Mouse (Mus musculus): ENCODE results near the gene Ehbp1l1. TPM values are rescaled to one million over a fixed set of nuclear protein-coding genes. Genes with fewer than 3 reads are reported as not detected.

The Ehbp1l1 gene
- total RNA-seq, 1 experiment from 2014 or later, result 174 TPM

DNA sequence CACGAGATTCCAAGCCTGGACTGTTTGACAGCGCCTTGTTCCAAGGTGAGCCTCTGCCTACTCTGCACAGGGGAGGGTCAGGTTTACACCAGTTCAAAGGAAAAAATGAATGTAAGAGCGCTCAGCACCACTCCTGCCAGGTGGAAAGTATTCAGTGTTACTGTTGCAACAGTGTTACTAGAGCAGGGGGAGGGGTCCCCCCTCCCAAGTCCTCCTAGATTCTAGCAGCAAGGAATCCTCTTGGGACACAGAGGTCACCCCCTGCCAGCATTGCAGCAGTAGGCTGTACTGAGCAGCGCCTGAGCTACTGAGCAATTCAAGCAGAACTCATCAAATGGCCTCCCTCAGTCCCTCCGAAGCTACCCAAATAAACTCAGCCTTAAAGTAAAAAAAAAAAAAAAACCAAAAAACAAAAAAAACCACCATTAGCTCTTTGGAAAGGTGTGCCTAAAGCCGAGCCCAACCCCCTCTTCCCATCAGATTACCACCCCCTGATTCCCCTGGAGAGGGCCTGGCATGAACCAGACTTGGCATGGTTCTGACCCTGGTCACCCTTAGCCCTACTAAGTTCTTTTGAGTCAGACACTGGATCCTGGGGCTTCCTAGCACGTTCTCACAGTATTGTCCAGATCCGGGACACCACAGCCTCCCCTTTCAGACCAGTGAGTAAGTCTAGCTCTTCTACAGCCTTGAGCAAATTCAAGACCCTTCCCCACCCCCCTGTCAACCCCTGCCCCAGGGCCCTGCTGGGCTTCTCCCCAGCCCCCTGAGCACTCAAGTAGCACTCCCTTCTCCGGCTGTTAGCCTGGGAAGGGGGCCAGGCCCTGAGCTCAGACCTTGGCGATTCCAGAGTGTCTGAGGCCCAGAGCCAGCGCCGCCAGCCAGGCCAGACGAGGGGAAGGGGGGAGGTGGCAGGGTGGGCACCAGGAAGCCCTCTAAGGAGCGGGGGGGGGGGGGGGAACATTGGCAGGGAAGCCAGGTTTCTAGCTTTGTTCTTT lies 14.5 kb upstream of the Ehbp1l1 start, which contains the start of gene Ltbp3:
Ltbp3 (plus strand) TSS at position 585 of the 998 bp plus-strand sequence.
- no peak for ATAC-seq (replicated peaks; ENCODE audit: insufficient number of reproducible peaks, low FRiP score, low TSS enrichment, poor library complexity, severe bottlenecking)

DNA sequence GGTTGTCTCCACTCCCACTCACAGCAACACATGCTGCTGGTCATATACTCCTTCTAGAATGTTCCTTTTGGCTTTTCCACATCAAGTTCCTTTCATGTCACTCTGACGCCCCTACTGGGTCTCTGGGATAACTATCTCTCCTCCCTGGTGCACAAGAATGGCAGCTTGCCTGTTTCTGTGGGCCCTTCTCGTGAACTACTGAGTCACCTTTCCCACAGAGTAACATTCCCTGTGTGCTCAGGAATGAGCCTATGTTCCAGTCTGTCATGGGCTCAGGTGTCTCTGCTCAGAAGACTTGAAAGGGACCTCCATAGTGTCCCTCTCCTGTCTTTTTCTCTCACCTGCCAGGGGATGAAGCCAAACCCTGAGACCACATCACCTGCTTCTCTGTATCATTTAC lies 13.3 kb upstream of the Ehbp1l1 start:
- no peak for ATAC-seq (replicated peaks; ENCODE audit: insufficient number of reproducible peaks, low FRiP score, low TSS enrichment, poor library complexity, severe bottlenecking)

DNA sequence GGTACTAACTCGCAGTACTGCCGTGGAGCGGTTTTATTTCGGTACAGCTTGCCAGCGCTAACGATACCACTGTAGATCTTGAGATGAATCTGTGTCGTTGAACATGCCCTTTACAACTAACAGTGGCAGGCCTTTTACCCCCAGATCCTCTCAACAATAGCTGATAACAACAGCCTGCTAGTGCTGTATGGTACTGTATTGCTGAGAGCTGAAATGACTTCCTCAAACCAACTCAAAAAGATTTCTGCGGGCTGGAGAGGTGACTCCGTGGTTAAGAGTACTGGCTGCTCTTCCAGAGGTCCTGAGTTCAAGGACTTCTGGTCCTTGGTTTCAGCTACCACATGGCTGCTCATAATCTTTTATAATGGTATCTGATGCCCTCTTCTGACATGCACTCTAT lies 8.2 kb upstream of the Ehbp1l1 start:
- ATAC-seq (replicated peaks; ENCODE audit: insufficient number of reproducible peaks, low FRiP score, low TSS enrichment, poor library complexity, severe bottlenecking), result no peak

DNA sequence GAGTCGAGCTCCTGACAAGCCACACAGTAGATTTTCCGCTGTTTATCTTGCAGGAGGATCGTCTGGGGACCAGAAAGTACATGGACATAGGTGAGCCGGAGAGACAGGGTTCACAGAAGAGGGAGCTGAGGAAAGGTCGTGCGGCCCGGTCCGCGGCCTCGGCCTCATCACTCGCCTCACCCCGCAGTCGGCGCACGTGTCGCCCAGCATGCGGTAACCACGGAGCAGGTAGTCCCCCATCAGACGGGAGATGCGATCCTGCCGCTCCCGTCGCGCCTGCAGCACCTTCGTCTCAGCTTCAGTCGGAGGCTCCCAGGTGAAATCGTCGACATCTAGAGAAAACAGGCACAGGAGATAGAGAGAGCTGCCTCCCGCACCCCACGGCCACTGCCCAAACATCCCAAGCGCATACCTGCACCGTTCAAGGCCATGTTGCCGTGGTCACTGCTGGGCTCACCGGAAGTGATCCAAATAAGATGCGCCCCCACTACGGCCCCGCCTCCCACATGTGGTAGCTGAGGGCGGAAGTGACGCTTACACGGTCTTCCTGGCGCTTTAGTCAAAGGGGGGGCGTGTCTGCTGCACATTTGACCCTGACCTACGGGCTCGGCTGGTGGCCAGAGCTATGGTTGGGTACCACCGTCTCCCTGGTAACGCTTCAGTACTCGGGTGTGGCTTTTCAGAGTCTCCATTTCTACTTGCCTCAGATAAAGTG lies 5.3 kb upstream of the Ehbp1l1 start:
- peak; percentile 74 for ATAC-seq (replicated peaks; ENCODE audit: insufficient number of reproducible peaks, low FRiP score, low TSS enrichment, poor library complexity, severe bottlenecking)

DNA sequence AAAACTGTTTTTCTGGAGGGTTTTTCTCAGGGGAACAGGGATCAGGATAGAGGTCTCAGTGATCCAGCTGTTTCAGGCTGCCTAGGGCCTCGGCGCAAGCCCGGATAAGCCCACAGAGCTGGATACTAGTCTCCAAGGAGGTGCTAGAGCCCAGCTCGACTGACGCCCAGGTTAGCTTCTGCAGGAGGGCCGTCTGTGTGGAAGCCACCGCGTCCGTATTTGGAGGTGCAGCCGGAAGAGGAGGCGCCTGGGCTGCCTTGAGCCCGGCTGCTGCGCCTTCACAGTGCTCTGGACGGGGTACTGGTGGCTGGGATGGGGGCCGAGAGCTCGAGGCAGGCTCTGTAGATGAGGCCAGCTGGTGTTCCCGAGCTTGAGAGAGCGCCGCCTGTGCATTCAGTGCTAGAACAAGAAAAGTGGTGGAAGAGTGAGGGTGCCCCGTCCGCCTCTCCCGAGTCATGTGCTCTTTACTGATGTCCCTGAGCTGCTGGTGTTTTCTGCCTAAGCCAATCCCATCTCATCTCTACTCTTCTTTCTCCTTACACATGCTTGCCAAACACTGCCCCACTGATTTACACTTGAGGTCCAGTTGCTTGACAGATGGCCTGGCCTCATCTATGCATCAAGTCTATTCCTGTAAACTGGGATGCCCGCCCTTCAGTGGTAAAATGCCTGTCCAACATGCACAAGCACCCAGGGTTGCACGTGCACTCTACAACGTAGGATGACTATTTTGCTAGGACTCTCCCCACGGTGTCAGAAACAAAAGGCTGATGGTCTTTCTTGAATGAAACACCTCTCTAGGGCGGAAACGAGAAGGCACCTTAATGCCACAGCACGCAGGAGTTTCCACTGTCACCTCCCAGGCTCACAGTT lies 4.4 kb upstream of the Ehbp1l1 start:
- ATAC-seq (replicated peaks; ENCODE audit: insufficient number of reproducible peaks, low FRiP score, low TSS enrichment, poor library complexity, severe bottlenecking), result no peak

DNA sequence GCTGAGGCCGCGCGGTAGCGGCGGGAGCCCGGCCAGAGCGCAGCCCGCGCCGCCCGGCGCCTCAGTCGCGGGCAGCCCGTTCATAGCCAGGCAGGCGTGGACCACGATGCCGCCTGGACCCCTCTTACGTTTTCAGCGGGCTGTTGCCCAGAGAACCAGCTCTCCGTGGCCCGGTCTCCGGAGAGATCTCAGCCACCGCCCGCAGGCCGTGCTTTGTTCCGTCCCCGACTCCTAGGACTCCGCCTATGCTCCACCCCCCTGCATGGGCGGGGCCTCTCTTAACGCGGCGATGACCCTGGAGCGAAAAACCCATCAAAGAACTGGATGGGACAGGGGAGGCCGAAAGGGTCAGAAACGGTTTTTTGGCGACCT lies 3.3 kb upstream of the Ehbp1l1 start, which contains the start of gene Fam89b:
Fam89b (minus strand) TSS at position 210 of the 372 bp plus-strand sequence.
- ATAC-seq (replicated peaks; ENCODE audit: insufficient number of reproducible peaks, low FRiP score, low TSS enrichment, poor library complexity, severe bottlenecking), result 0 out of 2 replicates have a peak, but pooled peaks have one; percentile 15

DNA sequence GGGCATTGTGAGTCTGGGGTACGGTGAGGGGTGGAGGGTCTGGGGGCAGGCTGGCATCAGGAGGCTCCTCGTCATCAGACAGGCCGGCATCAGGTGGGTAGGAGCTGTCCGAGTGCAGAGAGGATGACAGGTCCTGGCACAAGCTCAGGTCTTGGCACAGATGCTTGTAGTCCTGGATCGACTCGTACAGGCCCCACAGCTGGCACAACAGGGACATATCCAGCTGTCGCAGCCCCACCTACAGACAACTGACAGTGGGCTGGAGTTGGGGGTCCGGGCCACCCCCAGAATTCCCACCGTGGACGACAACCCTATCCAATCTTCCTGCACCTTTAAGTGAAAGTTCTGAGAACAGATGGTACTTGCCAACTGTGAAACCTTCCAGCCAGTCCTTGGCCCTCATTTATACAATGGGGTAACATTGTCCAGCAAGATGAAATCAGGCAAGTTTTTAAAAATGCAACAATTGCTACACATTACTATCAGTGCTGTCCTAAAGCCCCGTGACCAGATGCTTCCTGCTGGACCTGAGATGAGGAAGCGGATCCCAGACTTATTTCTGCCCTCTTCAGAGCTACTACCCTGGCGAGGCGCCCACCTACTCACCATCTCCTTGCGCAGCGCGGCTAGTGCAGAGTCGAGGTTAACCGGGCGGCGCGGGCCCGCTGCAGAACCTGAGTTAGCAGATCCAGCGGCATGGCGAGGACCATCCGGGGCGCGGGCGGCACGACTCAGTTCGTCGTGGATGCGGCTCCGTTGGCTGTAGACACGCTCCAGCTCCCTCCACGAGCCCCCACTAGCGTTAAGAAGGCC lies 2.7 kb upstream of the Ehbp1l1 start:
- ATAC-seq (replicated peaks; ENCODE audit: insufficient number of reproducible peaks, low FRiP score, low TSS enrichment, poor library complexity, severe bottlenecking), result no peak

DNA sequence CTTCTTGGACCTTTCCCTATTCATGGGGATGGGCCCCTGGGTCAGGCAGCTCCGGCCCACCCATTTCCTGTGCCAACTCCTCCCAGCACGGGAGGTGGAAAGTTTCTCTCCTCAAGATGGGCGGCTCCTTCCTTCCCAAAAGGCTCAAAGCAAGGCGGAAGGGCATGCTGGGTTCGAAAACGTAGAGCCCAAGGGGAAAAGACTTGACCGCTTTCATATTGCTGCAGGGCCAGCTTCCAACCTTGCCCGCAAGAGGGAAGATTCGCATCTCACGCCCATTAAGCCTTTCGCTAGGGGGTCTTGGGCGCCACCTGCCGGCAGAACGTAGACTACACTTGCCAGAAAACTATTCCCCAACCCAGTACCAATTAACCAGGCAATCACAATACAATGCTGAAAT lies 1.6 kb upstream of the Ehbp1l1 start:
- peak; percentile 14 for ATAC-seq (replicated peaks; ENCODE audit: insufficient number of reproducible peaks, low FRiP score, low TSS enrichment, poor library complexity, severe bottlenecking)

DNA sequence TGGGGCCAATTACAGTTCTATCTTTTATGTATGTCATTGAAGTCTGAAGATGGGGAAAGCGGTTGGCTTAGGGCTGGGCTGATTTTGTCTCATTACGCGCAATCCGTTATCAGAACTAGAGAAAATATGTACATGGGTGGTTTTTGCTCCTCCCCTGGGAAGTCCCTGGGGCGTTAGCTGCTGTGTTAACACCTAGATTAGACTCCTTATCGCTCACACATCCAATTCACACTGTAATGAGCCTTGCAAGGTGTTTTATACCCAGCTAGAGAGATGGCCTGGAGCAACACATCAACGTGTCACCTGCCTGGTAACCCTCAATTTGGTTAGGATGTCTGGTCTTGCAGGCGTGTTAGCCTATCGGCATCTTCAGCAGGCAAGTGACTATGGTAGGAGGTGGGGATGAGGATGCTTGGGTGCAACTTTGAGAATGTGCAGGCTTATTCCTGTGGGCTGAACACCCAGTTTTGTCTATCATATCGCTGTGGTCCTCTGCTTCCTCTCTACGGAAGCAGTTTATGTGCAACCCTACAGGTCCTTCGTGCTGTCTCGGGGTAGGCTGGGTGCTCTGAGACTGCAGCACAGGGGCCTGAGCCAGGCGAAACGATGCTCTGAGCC lies 953 bp upstream of the Ehbp1l1 start:
- ATAC-seq (replicated peaks; ENCODE audit: insufficient number of reproducible peaks, low FRiP score, low TSS enrichment, poor library complexity, severe bottlenecking), result 0 out of 2 replicates have a peak, but pooled peaks have one; percentile 0

DNA sequence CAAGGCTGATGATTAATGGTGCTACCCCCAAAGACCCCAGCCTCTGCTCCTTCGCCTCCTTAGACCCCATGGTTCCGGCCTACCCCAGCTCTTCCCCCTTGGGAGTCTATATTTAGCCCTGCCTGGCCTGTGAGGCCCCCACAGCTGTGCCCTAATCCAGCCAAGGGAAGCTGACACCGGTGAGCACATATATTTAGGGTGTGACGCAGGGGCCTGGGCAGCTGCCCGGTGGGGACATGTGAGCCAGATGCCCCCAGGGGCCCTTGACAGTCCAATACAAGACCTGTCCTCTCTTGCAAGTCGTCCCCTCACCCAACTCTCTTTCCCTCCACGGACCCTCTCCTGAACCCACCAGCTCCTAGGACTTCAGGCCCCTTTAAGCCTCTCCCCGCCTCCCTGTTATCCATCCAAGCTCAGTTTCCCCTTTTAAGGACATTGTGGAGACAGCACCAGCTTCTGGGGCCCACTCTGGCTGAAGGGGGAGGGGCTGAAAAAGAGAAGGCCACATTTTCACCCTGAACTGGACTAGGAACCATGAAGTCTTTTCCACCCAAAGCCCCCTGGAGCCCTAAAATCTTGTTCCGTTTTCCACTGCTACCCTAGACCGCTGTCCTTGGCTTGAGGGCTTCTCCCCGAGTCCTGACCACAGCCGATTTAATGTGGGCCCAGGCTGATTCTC lies 949 bp downstream of the Ehbp1l1 start:
- ATAC-seq (replicated peaks; ENCODE audit: insufficient number of reproducible peaks, low FRiP score, low TSS enrichment, poor library complexity, severe bottlenecking), result no peak

DNA sequence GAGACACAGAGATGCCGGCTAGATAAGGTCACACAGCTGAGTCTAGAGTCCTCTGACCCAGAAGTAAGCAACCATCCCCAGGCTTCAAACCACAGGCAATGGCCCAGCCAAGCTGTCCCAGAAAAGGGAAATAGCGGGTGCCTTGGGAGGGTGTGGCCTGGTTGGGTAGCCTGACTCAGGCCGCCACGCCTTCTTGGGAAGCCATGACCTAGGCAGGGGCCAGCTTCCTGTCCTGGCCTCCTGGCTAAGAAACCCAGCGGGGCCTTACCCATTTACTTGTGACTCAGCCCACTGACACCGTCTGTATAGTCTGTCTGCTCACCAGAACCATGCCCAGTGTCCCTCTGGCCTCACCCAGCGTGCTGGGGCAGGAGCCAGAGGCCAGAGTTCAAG lies 1.6 kb downstream of the Ehbp1l1 start:
- peak; percentile 65 for ATAC-seq (replicated peaks; ENCODE audit: insufficient number of reproducible peaks, low FRiP score, low TSS enrichment, poor library complexity, severe bottlenecking)

DNA sequence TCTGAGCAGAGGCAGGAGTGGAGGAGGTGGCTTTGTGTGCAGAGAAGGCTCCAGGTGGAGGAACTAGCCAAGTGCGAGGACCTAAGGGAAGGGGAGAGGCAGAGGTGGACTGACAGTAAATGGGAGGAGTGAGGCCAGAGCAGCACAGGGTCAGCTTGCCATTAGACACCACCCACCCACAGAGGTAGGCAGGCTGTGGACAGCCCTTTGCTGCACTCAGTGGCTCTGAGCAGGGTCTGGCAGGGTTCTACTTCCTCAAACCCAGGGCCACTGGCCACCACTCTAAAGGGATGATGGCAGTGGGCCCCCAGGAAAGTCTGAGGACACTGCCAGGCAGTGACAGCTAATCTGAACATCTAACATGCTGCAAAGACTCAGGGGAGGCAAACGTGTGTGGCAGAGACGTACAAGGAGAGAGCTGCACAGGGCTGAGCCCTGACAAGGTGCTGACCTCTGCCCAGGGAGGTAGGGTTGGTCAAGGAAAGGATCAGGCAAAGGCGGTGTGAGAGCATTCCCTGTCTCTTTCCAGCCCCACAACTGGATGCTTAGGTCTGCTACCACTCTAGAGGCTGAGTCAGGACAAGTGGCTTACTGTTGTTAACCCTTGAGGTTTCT lies 2.1 kb downstream of the Ehbp1l1 start:
- ATAC-seq (replicated peaks; ENCODE audit: insufficient number of reproducible peaks, low FRiP score, low TSS enrichment, poor library complexity, severe bottlenecking), result no peak

DNA sequence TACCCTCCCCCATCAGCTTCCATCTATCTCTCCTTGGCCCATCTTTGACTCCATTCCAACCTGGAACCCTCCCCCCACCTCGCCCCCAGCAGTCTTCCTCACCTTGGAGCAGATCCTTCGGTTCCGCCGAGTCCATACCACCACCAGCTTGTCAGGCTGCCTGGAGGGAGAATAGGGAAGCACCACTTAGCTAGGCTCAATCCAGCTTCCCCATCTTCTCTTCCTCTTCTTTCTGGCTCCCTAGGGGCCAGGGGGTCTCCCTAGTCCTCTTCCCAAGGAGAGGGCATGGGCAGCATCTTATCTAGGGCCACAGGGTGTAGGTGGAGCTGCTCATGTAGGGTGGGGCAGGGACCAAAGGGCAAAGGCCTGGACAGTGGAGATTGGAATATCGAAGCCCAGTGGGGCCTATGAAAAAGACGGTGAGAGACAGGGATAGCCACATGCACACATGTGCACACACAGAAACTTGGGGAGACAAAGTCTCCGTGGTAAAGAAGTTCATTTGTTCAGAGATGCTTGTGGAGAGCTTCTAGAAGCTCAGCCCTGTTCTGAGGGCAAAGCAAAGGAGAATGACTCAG lies 3.2 kb downstream of the Ehbp1l1 start:
- ATAC-seq (replicated peaks; ENCODE audit: insufficient number of reproducible peaks, low FRiP score, low TSS enrichment, poor library complexity, severe bottlenecking), result no peak

DNA sequence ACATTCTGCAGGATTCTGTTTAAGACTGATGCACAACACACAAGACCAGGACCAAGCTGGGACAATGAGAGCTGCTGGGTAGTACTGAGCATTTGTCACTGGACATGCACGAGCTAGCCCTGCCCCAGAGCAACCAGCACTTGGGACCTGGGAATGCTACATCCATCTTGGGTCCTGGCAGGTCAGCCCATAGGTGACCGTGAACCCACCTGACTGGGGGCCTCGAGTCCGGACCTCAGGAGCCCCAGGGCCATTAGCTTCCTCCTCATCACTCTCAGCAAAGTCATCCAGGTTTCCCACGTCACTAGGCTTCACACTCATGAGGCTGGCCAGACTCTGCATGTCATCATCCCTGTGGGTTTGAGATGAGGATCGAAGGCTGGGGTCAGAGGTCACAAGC lies 4.9 kb downstream of the Ehbp1l1 start:
- ATAC-seq (replicated peaks; ENCODE audit: insufficient number of reproducible peaks, low FRiP score, low TSS enrichment, poor library complexity, severe bottlenecking), result no peak

DNA sequence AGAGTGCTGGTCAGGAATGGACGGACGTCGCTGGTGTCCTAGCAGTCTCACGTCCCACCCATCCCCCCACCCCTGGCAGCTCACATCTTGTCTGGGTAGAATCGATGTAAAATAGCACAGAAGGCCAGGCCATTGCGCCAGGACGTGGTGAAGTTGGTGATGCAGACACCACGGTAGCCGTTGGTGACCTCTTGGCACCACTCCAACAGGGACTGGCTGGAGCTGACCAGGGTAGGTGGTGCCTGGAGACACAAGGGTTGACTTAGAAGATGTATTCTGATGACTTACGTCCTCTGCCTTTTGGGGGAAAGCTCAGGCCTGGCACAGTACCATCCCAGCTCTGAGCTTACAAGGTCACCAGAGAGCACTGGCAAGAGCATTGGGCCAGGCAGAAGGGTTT lies 9.2 kb downstream of the Ehbp1l1 start:
- ATAC-seq (replicated peaks; ENCODE audit: insufficient number of reproducible peaks, low FRiP score, low TSS enrichment, poor library complexity, severe bottlenecking), result no peak

Data from monocyte, adult 5-6 weeks (primary cell).